Mouse (Mus musculus) spleen, postnatal 36 days (tissue): ENCODE results near the gene Pih1d2.
A peak's percentile ranks its signal among the peaks of the same experiment; 100 is the strongest.
"Not testable (repeated sequence)": the region's sequence is repeated elsewhere in the genome, so short reads cannot be mapped to it uniquely, and the experiment has no call there.

ENCODE experiments used
- DNase-seq, 2 experiments: peaks; one replicate each; pipeline ENCODE4 v3.0.0; 2022; ENCODE audit warnings: low spot score in 2 of 2, mixed read lengths in 1 of 2

Gene Pih1d2

DNA sequence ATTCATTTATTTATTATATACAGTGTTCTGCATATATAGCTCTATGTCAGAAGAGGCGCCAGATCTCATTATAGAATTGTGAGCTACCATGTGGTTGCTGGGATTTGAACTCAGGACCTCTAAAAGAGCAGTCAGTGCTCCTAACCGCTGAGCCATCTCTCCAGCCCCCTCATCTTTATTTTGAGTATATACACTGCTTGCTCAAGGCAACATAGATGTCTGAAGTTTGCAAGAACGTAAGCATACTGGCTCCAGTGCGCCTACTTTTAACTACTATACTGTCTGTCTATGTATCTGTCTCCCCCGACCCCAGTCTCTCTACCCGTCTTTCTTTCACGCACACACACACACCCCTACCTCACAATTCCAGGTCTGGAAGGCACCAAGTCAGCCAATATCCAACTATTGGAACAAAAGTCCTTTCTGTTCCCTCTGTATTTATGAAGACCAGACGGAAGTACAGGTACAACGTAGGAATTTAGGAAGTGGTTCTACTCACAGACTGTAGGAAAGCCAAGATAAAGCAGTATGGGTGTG lies 741 bp downstream of the Pih1d2 start:
- DNase-seq = no peak

DNA sequence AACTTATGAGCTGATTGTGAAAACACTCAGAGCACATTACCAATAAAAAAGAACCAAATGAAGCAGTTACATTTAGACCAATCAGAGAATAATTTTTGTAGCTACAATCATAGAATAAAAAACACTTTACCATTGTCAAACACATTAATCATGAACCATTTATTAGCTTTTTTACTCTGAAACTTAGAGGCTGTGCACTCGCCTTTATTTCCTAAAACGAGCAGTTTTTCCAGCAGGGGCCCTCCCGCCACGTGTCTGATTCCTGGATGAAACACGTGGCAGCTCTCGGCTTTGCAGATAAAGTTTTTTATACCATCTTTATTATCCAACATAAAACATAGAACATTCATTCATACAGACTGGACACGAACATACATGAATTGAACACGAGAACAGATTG lies 13.8 kb downstream of the Pih1d2 start:
- DNase-seq = not testable (repeated sequence)

DNA sequence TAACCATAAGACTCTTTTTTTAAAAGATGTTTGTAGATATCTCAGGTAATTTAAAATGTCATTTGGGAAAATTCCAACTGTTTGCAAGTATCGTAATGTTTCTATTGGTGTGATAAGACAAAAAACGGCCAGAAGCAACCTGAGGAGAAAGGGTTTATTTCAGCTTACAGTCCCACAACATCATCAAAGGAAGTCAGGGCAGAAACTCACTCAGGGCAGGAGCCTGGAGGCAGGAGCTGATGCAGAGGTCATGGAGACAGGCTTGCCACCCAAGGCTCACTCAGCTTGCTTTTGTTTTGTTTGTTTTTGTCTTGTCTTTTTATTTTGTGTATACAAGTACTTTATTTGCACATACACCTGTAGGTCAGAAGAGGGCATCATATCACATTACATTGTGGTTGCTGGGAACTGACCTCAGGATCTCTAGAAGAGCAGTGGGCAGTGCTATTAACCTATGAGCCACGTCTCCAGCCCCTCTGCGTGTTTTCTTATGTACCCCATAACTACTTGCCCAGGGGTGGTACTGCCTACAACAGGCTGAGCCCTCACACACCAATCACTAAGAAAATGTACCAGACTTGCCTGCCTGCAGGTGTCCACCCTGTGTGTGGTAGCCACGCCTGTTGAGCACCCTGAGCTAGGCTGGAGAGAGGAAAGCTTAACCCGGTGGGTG lies 15.0 kb downstream of the Pih1d2 start:
- no peak for DNase-seq

DNA sequence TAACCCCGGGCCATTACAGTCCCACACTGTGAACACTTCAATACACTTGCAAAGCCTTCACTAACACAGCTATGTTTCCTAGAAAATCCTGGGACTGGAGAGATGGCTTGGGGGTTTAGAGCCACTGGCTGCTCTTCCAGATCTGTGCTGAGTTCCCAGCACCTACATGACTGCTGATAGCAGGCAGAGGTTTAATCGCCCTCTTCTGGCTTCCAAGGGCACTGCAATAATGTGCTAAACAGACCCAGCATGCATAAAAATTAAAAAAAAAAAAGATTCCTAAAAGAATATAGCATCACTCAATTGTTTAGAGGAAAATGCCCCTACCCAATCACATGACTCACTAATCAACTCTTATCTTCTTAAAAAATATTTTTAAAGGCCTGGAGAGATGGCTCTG lies 15.9 kb downstream of the Pih1d2 start:
- no peak for DNase-seq

DNA sequence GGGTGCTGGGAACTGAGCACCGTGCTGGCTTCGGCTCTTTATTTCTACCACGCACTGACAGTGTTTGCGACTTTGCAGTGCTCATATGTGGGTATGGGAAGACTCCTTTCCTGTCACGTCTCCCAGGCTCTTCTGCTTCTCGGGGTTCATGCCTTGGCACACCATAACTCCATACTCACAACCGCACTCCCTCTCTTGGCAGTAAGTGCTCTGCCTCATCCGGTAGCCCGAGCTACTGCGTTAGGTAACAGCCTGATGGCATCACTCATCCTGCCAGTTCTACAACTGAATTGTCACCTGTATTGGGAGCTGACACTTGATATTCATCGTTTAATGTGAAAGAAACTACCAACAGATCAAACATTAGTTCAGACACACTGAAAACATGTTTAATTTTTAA lies 17.1 kb downstream of the Pih1d2 start:
- DNase-seq = no peak

DNA sequence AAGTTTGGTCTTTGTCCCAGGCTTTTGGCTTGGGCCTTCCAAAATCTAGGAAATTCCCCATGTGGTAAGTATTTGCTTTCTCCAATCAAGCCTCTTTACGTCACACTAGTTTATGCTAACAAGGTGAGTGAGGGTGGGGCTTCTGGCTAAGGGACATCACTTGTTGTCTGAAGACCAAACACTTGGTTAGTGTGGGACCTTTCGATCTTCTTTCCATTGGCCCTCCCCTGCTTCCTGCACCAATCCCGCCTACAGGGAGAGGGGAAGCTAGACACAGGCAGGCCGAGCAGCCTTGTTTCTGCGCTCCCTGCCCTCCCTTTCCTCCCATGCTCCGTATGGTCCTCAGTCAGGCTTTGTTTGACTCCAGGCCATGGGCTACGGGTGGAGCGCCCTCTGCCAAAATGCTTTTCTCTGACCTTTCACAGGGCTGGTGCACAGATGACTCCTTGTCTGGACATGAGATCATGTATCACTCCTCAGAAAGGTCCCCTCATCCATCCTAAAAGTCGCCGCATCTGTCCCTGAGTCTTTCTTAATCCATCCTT lies 29.8 kb downstream of the Pih1d2 start:
- no peak for DNase-seq

DNA sequence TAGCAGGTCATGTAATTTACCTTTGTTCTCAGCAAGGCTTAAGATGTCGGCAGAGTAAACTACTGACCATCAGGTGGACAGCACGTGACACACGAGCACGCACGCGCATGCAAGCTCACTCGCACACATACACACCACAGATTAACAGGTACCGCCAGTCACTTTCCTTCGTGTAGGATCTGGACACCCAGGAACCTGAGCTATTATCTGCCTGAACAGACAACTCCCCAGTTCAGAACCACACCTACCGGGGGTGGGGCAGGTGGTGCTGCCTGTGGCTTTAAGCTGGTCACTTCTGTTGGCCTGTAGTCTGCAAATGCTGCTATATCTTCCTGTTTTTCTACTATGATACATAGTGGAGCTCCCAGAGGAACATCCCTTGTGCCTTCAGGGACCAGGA lies 33.4 kb downstream of the Pih1d2 start:
- peak in 1 of 2 experiments; percentile 17 for DNase-seq

DNA sequence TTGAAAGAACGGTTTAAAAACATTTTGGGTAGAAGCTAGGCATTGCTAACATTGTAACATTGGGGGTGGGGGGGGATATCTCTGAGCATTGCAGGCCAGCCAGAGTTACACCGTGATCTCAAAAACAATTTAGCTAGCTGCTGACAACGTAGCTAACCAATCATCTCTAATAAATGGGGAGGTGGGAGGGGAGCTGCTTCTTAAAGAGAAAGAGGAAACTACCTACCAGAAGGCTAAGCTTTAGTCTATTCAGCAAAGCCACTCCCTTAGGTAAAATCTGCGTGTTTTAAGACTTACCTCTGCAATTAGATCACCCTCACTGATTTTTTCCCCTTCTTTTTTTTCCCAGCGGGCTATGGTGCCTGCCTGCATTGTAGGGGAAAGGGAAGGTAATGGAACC lies 41.3 kb downstream of the Pih1d2 start:
- no peak for DNase-seq

DNA sequence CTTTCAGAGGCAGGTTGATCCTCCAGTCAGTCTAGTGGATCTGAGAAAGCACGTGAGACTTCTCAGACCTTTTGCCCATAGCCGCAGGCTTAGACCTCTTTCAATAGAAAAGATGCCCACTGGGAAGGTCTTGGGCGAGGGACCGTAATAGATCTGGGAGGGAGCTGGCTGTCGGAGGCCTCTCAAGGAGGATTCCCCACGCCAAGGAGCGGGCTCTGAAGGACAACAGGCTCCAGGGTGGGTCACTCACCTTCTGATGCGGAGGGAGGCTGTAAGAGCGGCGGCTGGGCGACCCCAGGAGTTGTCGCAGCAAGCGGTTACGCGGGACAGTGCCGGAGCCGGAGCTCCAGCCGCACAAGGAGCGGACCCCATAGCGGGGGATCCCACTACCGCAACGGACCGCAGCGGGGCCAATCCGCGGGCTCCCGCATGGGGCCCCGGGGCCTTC lies 41.8 kb downstream of the Pih1d2 start:
- no peak for DNase-seq

DNA sequence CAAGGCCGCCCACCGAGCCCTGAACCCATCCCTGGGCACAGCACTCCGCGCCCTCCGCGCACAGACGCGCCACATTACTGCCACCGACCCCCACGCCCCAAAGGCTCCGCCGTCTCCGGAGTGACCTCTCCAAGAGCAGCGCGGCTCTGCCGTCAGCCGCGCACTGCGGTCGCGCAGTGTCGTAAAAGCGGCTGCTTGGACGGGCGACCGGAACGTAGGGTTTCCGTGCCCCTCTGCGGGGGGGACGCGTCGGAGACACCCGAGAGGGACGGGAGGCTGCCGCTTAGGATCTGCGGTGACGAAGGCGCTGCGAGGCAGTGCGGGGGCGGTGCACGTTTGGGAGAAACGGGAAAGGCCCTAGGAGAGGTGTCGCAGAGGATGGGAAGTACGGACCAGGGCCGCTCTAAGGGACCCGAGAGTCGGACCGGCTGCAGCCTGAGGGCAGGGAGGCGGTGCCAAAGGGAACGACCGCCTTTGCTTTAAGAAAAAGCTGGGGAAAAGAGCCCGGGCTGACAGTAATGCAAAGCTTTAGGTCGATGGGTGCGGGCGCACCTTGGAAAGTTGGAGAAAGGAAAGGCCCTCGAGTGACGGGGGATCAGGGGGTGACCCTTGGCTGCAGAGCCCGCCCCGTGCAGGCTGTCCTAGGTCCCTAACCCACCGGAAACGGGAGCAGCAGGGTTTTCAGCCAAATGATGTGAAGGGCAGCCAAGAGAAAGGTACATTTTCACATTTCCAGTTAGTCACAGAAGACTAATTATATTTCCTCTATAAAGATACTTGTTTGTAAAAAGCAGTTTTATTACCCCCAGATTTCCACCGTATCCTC lies 42.5 kb downstream of the Pih1d2 start, which contains the start of gene Dlat:
TSS of gene Dlat (minus strand) at position 389 of the 826 bp plus-strand sequence.
- peak; percentile 84 to 85 for DNase-seq

DNA sequence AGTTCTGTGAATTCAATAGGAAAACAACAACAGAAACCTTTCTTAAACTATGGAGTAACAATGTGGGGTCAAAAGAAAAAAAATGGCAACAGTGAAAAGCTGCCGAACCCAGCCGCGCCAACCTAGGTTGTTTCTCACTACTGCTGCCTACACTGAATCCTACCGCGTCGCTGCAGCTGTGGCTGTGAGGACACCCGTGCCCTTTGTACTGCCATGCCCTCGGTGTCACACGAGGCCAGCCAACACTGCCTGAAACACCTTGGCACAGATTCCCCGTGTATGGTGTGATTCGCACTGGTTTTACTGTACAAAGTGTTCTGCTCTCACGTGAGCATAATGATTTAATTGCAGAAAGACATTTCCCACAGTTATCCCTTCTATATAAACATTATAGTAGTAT lies 43.3 kb downstream of the Pih1d2 start:
- DNase-seq = peak in 1 of 2 experiments; percentile 7

DNA sequence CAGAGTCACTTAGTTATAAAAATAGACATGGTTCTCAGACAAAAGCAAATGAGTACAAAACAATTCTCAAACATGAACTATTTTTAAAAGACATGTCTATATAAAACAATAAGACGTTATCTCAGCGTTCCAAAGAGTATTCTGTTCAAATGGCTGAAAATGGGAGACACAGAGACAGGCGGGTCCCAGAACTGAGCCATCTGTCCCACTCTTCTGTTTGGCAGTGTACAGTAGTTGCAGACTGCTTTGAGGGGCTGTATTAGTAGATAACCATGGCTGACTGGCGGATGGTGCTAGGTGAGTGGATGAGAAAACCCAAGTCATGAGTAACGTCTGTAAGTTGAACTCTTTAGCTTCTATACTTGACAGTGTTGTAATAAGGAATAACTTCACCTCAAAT lies 47.7 kb downstream of the Pih1d2 start:
- no peak for DNase-seq

DNA sequence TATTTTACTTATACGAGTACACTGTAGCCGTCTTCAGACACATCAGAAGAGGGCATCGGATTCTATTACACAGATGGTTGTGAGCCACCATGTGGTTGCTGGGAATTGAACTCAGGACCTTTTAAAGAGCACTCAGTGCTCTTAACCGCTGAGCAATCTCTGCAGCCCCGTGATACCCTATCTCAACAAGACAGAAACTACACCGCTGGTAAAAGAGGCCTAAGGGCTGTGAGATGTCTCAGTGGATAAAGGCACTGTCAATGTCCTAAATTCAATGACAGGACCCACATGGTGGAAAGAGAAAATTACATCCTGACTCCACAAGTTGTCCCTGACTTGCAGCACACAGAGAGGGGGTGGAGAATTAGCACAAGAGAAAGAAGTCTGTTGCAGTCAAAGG lies 49.3 kb downstream of the Pih1d2 start:
- no peak for DNase-seq

DNA sequence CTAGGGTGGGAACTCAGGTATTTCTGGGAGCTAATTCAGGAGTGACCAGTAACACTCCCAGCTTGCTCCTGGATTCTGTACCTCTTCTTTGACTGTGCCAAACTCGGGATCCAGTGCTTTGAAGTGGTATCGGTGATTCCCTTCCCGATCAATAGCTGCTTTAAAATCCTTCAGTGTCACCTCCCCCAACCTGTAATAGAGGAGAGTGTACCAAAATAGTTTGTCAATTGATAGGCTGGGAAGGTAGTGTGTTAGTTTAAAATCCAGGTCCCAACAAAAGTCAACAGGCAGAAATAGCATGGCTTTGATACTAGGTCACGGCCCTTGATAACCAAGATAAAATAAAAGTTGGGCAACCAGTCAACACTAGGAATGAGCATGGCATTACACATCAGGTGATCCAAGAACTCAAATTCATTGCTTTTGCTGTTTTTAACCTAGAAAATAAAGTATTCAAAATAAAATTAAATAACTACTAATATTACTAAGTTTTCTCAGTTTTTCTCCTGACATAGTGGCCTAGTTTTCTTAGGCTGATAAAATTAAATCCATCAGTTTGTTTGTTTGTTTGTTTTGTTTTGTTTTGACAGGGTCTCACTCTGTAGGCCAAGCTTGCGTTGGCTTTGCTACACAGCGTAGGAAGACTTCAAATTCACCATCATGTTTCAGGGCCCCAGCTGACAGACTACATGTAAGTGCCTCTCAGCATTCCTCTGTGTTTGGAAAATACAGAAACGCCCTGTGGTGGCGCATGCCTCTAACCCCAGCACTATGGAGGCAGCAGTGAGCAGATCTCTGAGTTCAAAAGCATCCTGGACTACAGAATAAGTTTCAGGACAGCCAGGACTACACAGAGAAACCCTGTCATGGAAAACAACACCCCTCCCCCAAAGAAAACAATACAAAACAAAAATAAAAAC lies 50.7 kb downstream of the Pih1d2 start:
- DNase-seq = no peak

DNA sequence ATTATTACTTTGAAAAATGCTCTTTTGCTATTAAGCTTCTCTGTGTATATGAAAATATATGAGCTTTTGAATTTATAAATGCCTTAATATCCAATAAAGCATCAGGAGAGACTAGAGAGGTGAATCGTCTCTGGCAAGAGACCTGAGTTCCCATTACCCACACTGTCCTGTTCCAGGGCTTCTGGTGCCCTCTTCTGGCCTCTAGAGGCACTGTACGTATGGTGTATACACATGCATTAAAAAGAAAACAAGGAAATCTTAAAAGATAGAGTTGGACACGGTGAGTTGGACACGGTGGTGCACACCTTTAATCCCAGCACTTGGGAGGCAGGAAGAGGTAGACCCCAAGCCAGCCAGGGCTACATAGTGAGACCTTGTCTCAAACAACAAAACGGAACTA lies 53.6 kb downstream of the Pih1d2 start:
- DNase-seq = peak; percentile 56 to 68
